Mouse (Mus musculus) lung, adult 2 months (tissue): ENCODE data around the gene Fbxo3.

Experiments used
- CTCF ChIP-seq: fragments of 200-500 bp; IDR thresholded peaks from 2 replicates; pipeline ENCODE4 v1.5.1; 2011; ENCODE audit warnings: mild to moderate bottlenecking, low read length, control low read depth; ENCODE audit not compliant: insufficient read depth
- POLR2A ChIP-seq: fragments of 200-500 bp; IDR thresholded peaks from 2 replicates; pipeline ENCODE4 v1.6.1; 2011; ENCODE audit warnings: low read depth, mild to moderate bottlenecking, control low read depth, low read length, borderline replicate concordance; ENCODE audit errors: extremely low read depth

- no peak for TF ChIP-seq POLR2A
- TF ChIP-seq CTCF = no peak
These were observed 68.7 kb downstream of the Fbxo3 start for GRCm38 (mm10) chr2:104096256-104096655.
